Mouse (Mus musculus): ENCODE results near the gene Gm45785. TPM values are rescaled to one million over a fixed set of nuclear protein-coding genes. Genes with fewer than 3 reads are reported as not detected.

Gene Gm45785
- total RNA-seq, 1 experiment from 2014 or later: 0.50 TPM

GRCm38 (mm10) chr7:140859997-140860396, 3.9 kb upstream of the Gm45785 start:
- no peak for ATAC-seq (replicated peaks; ENCODE audit: low read depth, poor library complexity, severe bottlenecking)

- ATAC-seq (replicated peaks; ENCODE audit: low read depth, poor library complexity, severe bottlenecking): no peak
Observed at GRCm38 (mm10) chr7:140858746-140859145, 2.6 kb upstream of the Gm45785 start.

GRCm38 (mm10) chr7:140857550-140858505, 1.7 kb upstream of the Gm45785 start, which contains the start of gene Bet1l:
Bet1l (minus strand) TSS chr7:140857577.
- ATAC-seq (replicated peaks; ENCODE audit: low read depth, poor library complexity, severe bottlenecking): peak; percentile 16

- peak; percentile 66 for ATAC-seq (replicated peaks; ENCODE audit: low read depth, poor library complexity, severe bottlenecking)
Observed at GRCm38 (mm10) chr7:140856785-140857549, 836 bp upstream of the Gm45785 start, which contains the start of gene Ric8a. Ric8a (plus strand) TSS chr7:140856957.

GRCm38 (mm10) chr7:140855181-140855580, 950 bp downstream of the Gm45785 start:
- ATAC-seq (replicated peaks; ENCODE audit: low read depth, poor library complexity, severe bottlenecking): no peak

GRCm38 (mm10) chr7:140854483-140854882, 1.6 kb downstream of the Gm45785 start:
- no peak for ATAC-seq (replicated peaks; ENCODE audit: low read depth, poor library complexity, severe bottlenecking)

GRCm38 (mm10) chr7:140853386-140853785, 2.7 kb downstream of the Gm45785 start:
- no peak for ATAC-seq (replicated peaks; ENCODE audit: low read depth, poor library complexity, severe bottlenecking)

GRCm38 (mm10) chr7:140851916-140852315, 4.2 kb downstream of the Gm45785 start:
- no peak for ATAC-seq (replicated peaks; ENCODE audit: low read depth, poor library complexity, severe bottlenecking)

GRCm38 (mm10) chr7:140848591-140848990, 7.5 kb downstream of the Gm45785 start:
- no peak for ATAC-seq (replicated peaks; ENCODE audit: low read depth, poor library complexity, severe bottlenecking)

GRCm38 (mm10) chr7:140847755-140848580, 8.2 kb downstream of the Gm45785 start, which contains the start of gene Odf3:
Odf3 (plus strand) TSS chr7:140847805.
- ATAC-seq (replicated peaks; ENCODE audit: low read depth, poor library complexity, severe bottlenecking): no peak

GRCm38 (mm10) chr7:140846676-140847075, 9.5 kb downstream of the Gm45785 start:
- ATAC-seq (replicated peaks; ENCODE audit: low read depth, poor library complexity, severe bottlenecking): no peak

GRCm38 (mm10) chr7:140845683-140846082, 10.4 kb downstream of the Gm45785 start:
- no peak for ATAC-seq (replicated peaks; ENCODE audit: low read depth, poor library complexity, severe bottlenecking)

GRCm38 (mm10) chr7:140844905-140845665, 11.0 kb downstream of the Gm45785 start, which contains the start of gene Scgb1c1:
Scgb1c1 (plus strand) TSS chr7:140845547.
- ATAC-seq (replicated peaks; ENCODE audit: low read depth, poor library complexity, severe bottlenecking): peak; percentile 91

GRCm38 (mm10) chr7:140843806-140844205, 12.3 kb downstream of the Gm45785 start:
- no peak for ATAC-seq (replicated peaks; ENCODE audit: low read depth, poor library complexity, severe bottlenecking)

- no peak for ATAC-seq (replicated peaks; ENCODE audit: low read depth, poor library complexity, severe bottlenecking)
Observed at GRCm38 (mm10) chr7:140840750-140841735, 15.1 kb downstream of the Gm45785 start.

GRCm38 (mm10) chr7:140839556-140839955, 16.6 kb downstream of the Gm45785 start:
- no peak for ATAC-seq (replicated peaks; ENCODE audit: low read depth, poor library complexity, severe bottlenecking)

- ATAC-seq (replicated peaks; ENCODE audit: low read depth, poor library complexity, severe bottlenecking): no peak
Observed at GRCm38 (mm10) chr7:140836243-140837115, 19.7 kb downstream of the Gm45785 start.
